Mouse (Mus musculus): Measurements from ENCODE around the gene Bloc1s6. TPM values are rescaled to one million over a fixed set of nuclear protein-coding genes. Genes with fewer than 3 reads are reported as not detected.

The Bloc1s6 gene
- polyA plus RNA-seq, 1 experiment from 2014 or later, result 49.9 TPM

GRCm38 (mm10) chr2:122711911-122712310 lies 26.4 kb upstream of the Bloc1s6 start:
- WGBS, result 73% methylated on average over 3 of the region's 3 CpGs
- Histone ChIP-seq H3K27me3 (ENCODE audit: control insufficient read depth, insufficient read depth, low read length) (no peaks in the 10 kb centered on the region), H3K4me1 (ENCODE audit: control insufficient read depth, insufficient read depth, low read length) (no peaks in the 10 kb centered on the region), H3K36me3 (ENCODE audit: control insufficient read depth, insufficient read depth, low read length) (no peaks in the 10 kb centered on the region), H3K27ac (ENCODE audit: low read length) (no peak overlapping the region), H3K9me3 (replicated peaks; ENCODE audit: control insufficient read depth, low read length) (no peaks in the 10 kb centered on the region), H3K9ac (ENCODE audit: low read length) (no peak overlapping the region), H3K4me3 (replicated peaks; ENCODE audit: low read length) (no peak overlapping the region), H3K4me2 (ENCODE audit: low read depth, low read length) (no peak overlapping the region)
- ATAC-seq (ENCODE audit: insufficient read depth, low FRiP score), result no peak

GRCm38 (mm10) chr2:122712848-122713247 lies 25.5 kb upstream of the Bloc1s6 start:
- Histone ChIP-seq H3K36me3 (ENCODE audit: control insufficient read depth, insufficient read depth, low read length) (no peaks in the 10 kb centered on the region), H3K9ac (ENCODE audit: low read length) (no peak overlapping the region), H3K27me3 (ENCODE audit: control insufficient read depth, insufficient read depth, low read length) (no peaks in the 10 kb centered on the region), H3K9me3 (replicated peaks; ENCODE audit: control insufficient read depth, low read length) (no peaks in the 10 kb centered on the region), H3K27ac (ENCODE audit: low read length) (no peak overlapping the region), H3K4me3 (replicated peaks; ENCODE audit: low read length) (no peak overlapping the region), H3K4me1 (ENCODE audit: control insufficient read depth, insufficient read depth, low read length) (no peaks in the 10 kb centered on the region), H3K4me2 (ENCODE audit: low read depth, low read length) (no peak overlapping the region)
- ATAC-seq (ENCODE audit: insufficient read depth, low FRiP score), result no peak
- 76% methylated on average over 2 of the region's 2 CpGs for WGBS

- WGBS, result 64% methylated on average over 5 of the region's 5 CpGs
- H3K27ac ChIP-seq (ENCODE audit: low read length), result no peak overlapping the region
- no peak overlapping the region for H3K9ac ChIP-seq (ENCODE audit: low read length)
- no peaks in the 10 kb centered on the region for H3K9me3 ChIP-seq (replicated peaks; ENCODE audit: control insufficient read depth, low read length)
- H3K4me3 ChIP-seq (replicated peaks; ENCODE audit: low read length), result no peak overlapping the region
- H3K36me3 ChIP-seq (ENCODE audit: control insufficient read depth, insufficient read depth, low read length), result no peaks in the 10 kb centered on the region
- no peaks in the 10 kb centered on the region for H3K27me3 ChIP-seq (ENCODE audit: control insufficient read depth, insufficient read depth, low read length)
- no peak for ATAC-seq (ENCODE audit: insufficient read depth, low FRiP score)
- H3K4me2 ChIP-seq (ENCODE audit: low read depth, low read length), result no peak overlapping the region
- H3K4me1 ChIP-seq (ENCODE audit: control insufficient read depth, insufficient read depth, low read length), result no peaks in the 10 kb centered on the region
Observed at GRCm38 (mm10) chr2:122715148-122715692, 23.1 kb upstream of the Bloc1s6 start.

GRCm38 (mm10) chr2:122716301-122716842 lies 21.9 kb upstream of the Bloc1s6 start:
- H3K4me3 ChIP-seq (replicated peaks; ENCODE audit: low read length), result no peak overlapping the region
- no peak overlapping the region for H3K4me2 ChIP-seq (ENCODE audit: low read depth, low read length)
- no peak overlapping the region for H3K9ac ChIP-seq (ENCODE audit: low read length)
- WGBS, result 77% methylated on average over 3 of the region's 3 CpGs
- no peaks in the 10 kb centered on the region for H3K9me3 ChIP-seq (replicated peaks; ENCODE audit: control insufficient read depth, low read length)
- H3K27ac ChIP-seq (ENCODE audit: low read length), result no peak overlapping the region
- no peaks in the 10 kb centered on the region for H3K4me1 ChIP-seq (ENCODE audit: control insufficient read depth, insufficient read depth, low read length)
- no peaks in the 10 kb centered on the region for H3K36me3 ChIP-seq (ENCODE audit: control insufficient read depth, insufficient read depth, low read length)
- H3K27me3 ChIP-seq (ENCODE audit: control insufficient read depth, insufficient read depth, low read length), result no peaks in the 10 kb centered on the region
- no peak for ATAC-seq (ENCODE audit: insufficient read depth, low FRiP score)

GRCm38 (mm10) chr2:122719232-122719631 lies 19.1 kb upstream of the Bloc1s6 start:
- no peaks in the 10 kb centered on the region for H3K4me1 ChIP-seq (ENCODE audit: control insufficient read depth, insufficient read depth, low read length)
- WGBS, result 61% methylated on average over 1 of the region's 1 CpGs
- no peak overlapping the region for H3K9ac ChIP-seq (ENCODE audit: low read length)
- H3K27ac ChIP-seq (ENCODE audit: low read length), result no peak overlapping the region
- H3K4me2 ChIP-seq (ENCODE audit: low read depth, low read length), result no peak overlapping the region
- no peaks in the 10 kb centered on the region for H3K36me3 ChIP-seq (ENCODE audit: control insufficient read depth, insufficient read depth, low read length)
- no peak overlapping the region for H3K4me3 ChIP-seq (replicated peaks; ENCODE audit: low read length)
- no peaks in the 10 kb centered on the region for H3K27me3 ChIP-seq (ENCODE audit: control insufficient read depth, insufficient read depth, low read length)
- no peaks in the 10 kb centered on the region for H3K9me3 ChIP-seq (replicated peaks; ENCODE audit: control insufficient read depth, low read length)
- ATAC-seq (ENCODE audit: insufficient read depth, low FRiP score), result no peak

- Histone ChIP-seq H3K4me1 (ENCODE audit: control insufficient read depth, insufficient read depth, low read length) (no peaks in the 10 kb centered on the region), H3K27ac (ENCODE audit: low read length) (no peak overlapping the region), H3K36me3 (ENCODE audit: control insufficient read depth, insufficient read depth, low read length) (no peaks in the 10 kb centered on the region), H3K27me3 (ENCODE audit: control insufficient read depth, insufficient read depth, low read length) (no peaks in the 10 kb centered on the region), H3K4me2 (ENCODE audit: low read depth, low read length) (no peak overlapping the region), H3K9me3 (replicated peaks; ENCODE audit: control insufficient read depth, low read length) (no peaks in the 10 kb centered on the region), H3K9ac (ENCODE audit: low read length) (no peak overlapping the region), H3K4me3 (replicated peaks; ENCODE audit: low read length) (no peak overlapping the region)
- WGBS, result 63% methylated on average over 3 of the region's 3 CpGs
- ATAC-seq (ENCODE audit: insufficient read depth, low FRiP score), result no peak
Observed at GRCm38 (mm10) chr2:122720564-122720963, 17.7 kb upstream of the Bloc1s6 start.

GRCm38 (mm10) chr2:122725604-122726003 lies 12.7 kb upstream of the Bloc1s6 start:
- no peak overlapping the region for H3K4me3 ChIP-seq (replicated peaks; ENCODE audit: low read length)
- H3K4me1 ChIP-seq (ENCODE audit: control insufficient read depth, insufficient read depth, low read length), result no peaks in the 10 kb centered on the region
- no peaks in the 10 kb centered on the region for H3K36me3 ChIP-seq (ENCODE audit: control insufficient read depth, insufficient read depth, low read length)
- H3K9me3 ChIP-seq (replicated peaks; ENCODE audit: control insufficient read depth, low read length), result no peaks in the 10 kb centered on the region
- H3K9ac ChIP-seq (ENCODE audit: low read length), result no peak overlapping the region
- no peak overlapping the region for H3K27ac ChIP-seq (ENCODE audit: low read length)
- no peak overlapping the region for H3K4me2 ChIP-seq (ENCODE audit: low read depth, low read length)
- no peak for ATAC-seq (ENCODE audit: insufficient read depth, low FRiP score)
- no peaks in the 10 kb centered on the region for H3K27me3 ChIP-seq (ENCODE audit: control insufficient read depth, insufficient read depth, low read length)
- 55% methylated on average over 10 of the region's 10 CpGs for WGBS

GRCm38 (mm10) chr2:122731456-122731855 lies 6.8 kb upstream of the Bloc1s6 start:
- H3K27me3 ChIP-seq (ENCODE audit: control insufficient read depth, insufficient read depth, low read length), result 0 out of 2 replicates have a peak, but pooled peaks cover 8% of the 10 kb centered on the region
- WGBS, result 58% methylated on average over 2 of the region's 2 CpGs
- no peaks in the 10 kb centered on the region for H3K9me3 ChIP-seq (replicated peaks; ENCODE audit: control insufficient read depth, low read length)
- no peaks in the 10 kb centered on the region for H3K4me1 ChIP-seq (ENCODE audit: control insufficient read depth, insufficient read depth, low read length)
- H3K36me3 ChIP-seq (ENCODE audit: control insufficient read depth, insufficient read depth, low read length), result no peaks in the 10 kb centered on the region
- H3K27ac ChIP-seq (ENCODE audit: low read length), result no peak overlapping the region
- no peak for ATAC-seq (ENCODE audit: insufficient read depth, low FRiP score)
- H3K4me3 ChIP-seq (replicated peaks; ENCODE audit: low read length), result no peak overlapping the region
- H3K4me2 ChIP-seq (ENCODE audit: low read depth, low read length), result no peak overlapping the region
- H3K9ac ChIP-seq (ENCODE audit: low read length), result no peak overlapping the region

- Histone ChIP-seq H3K9me3 (replicated peaks; ENCODE audit: control insufficient read depth, low read length) (no peaks in the 10 kb centered on the region), H3K36me3 (ENCODE audit: control insufficient read depth, insufficient read depth, low read length) (no peaks in the 10 kb centered on the region), H3K4me3 (replicated peaks; ENCODE audit: low read length) (peak overlapping the region; percentile 97), H3K4me1 (ENCODE audit: control insufficient read depth, insufficient read depth, low read length) (no peaks in the 10 kb centered on the region; the same call in 1 of the 2 replicates), H3K27ac (ENCODE audit: low read length) (peak overlapping the region; percentile 95; the same call in 1 of the 2 replicates), H3K27me3 (ENCODE audit: control insufficient read depth, insufficient read depth, low read length) (0 out of 2 replicates have a peak, but pooled peaks cover 8% of the 10 kb centered on the region), H3K9ac (ENCODE audit: low read length) (peak overlapping the region; percentile 98), H3K4me2 (ENCODE audit: low read depth, low read length) (peak overlapping the region; percentile 81)
- ATAC-seq (ENCODE audit: insufficient read depth, low FRiP score), result no peak
- 19% methylated on average over 7 of the region's 7 CpGs for WGBS
Observed at GRCm38 (mm10) chr2:122739023-122739422, 720 bp downstream of the Bloc1s6 start.

All from stomach, embryonic 16.5 days (tissue).